Mouse (Mus musculus): Measurements from ENCODE around the gene Nrp2.

DNA sequence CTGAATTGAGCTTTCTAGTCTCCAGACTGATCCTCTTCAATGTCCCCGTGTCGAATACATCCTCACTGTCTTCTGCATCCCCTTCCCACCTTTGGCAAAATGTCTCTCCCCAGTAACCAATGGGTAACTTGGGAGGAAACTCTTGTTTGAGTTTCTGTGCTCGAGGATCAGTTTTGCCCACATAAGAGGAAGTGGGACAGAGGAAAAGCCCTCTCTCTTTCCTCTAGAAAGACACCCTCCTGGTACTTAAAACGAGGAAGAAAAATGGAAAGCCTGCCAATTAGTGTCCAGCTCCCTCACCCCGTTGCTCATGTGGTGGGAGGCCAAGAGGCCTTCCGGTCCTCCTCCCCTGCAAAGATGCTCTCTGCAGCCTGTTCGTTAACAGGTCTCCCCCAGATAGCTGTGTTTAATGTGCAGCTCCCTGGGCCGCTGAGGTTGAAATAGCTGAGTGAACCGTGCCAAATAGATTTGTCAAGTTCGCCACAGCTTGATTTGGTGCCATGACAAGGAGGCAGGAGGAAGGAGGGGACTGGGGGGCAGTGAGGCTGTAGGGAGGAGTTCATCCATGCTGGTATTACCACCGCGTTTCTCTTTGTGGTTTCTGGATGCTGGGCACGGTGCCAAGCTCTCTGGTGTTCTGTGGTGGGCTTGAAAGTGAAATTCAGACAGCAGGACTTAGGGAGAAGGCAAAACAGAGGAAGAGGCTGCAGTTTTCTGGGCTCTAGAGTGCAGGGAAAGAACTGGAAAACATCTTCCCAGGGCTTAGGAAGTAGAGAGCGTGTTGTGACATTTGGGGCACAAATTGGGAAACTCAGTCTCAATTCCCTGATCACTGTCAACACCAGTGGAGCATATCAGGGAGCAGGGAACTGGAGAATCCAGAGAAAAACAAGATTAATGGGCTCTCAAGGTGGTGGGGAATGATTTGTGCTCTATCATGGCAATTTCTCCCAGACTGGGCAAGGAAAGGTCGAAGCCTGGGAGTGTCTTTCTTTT is 48.2 kb downstream of the Nrp2 start:
- TF ChIP-seq HCFC1 (IDR thresholded peaks at IDR 0.05; ENCODE audit: borderline replicate concordance, insufficient read depth, low read length) (no peak), ZNF384 (IDR thresholded peaks at IDR 0.05; ENCODE audit: low read depth, low read length) (no peak), MAFK (IDR thresholded peaks at IDR 0.05; ENCODE audit: insufficient read depth, low read depth, low read length) (no peak), ZC3H11A (IDR thresholded peaks at IDR 0.05; ENCODE audit: borderline replicate concordance, low read depth, low read length) (no peak), CHD2 (IDR thresholded peaks at IDR 0.05; ENCODE audit: low read depth, low read length) (no peak)
